7 mouse cellular contexts compared by ENCODE assay signal in genomic region chr2:92059481-92060220, GRCm38 (mm10). TPM values are rescaled to one million over a fixed set of nuclear protein-coding genes. Genes with fewer than 3 reads are reported as not detected.
DNase-seq lines count a peak whose midpoint lies in the region; ATAC-seq and TF ChIP-seq lines count a peak whose summit lies in the region.

No protein-coding gene starts in this region.

- H3K36me3 ChIP-seq in intestine, embryonic 14.5 days (ENCODE audit: control insufficient read depth, insufficient read depth, low read length), result no peaks in the 10 kb centered on the region

- intact Hi-C loops in left cerebral cortex, postnatal 25 days (cut with DNase I), result loop anchor here (1.0 to 5.0 kb wide), 4 partner anchors 117 to 373 kb away; partner anchors contain the start of gene Cry2

- H3K4me2 ChIP-seq in intestine, embryonic 14.5 days (ENCODE audit: low read length), result peak overlapping the region; percentile 98

- no peak for TF ChIP-seq CTCF in cortical plate, adult 2 months (IDR thresholded peaks at IDR 0.05; ENCODE audit: extremely low read depth, insufficient read depth, low read length)

- peak overlapping the region; percentile 34 for H3K9ac ChIP-seq in intestine, embryonic 14.5 days (ENCODE audit: low read length)

- no peaks in the 10 kb centered on the region for H3K9me3 ChIP-seq in intestine, embryonic 14.5 days (ENCODE audit: control insufficient read depth, low read length)

- WGBS in intestine, embryonic 14.5 days, result under 1% methylated on average over 63 of the region's 63 CpGs

- peak; percentile 54 for ATAC-seq in intestine, embryonic 14.5 days (replicated peaks; ENCODE audit: low FRiP score, low TSS enrichment, low read depth)
- ATAC-seq in megakaryocyte-erythroid progenitor cell, adult 5-6 weeks (replicated peaks; ENCODE audit: low FRiP score, low TSS enrichment, poor library complexity, severe bottlenecking), result peak; percentile 17; the same call in 1 of the 2 replicates

- H3K4me1 ChIP-seq in cortical plate, adult 2 months (ENCODE audit: control insufficient read depth, insufficient read depth, low read length), result 0 out of 2 replicates have a peak, but pooled peaks cover 2% of the 10 kb centered on the region
- peaks cover 12% of the 10 kb centered on the region for H3K4me1 ChIP-seq in intestine, embryonic 14.5 days (replicated peaks; ENCODE audit: control insufficient read depth, insufficient read depth, low read length)

- H3K4me3 ChIP-seq in cortical plate, adult 2 months (ENCODE audit: insufficient read depth, low read length), result peak overlapping the region; percentile 51
- peak overlapping the region; percentile 55 for H3K4me3 ChIP-seq in intestine, embryonic 14.5 days (ENCODE audit: low read depth, low read length)

- peak overlapping the region; percentile 86 for H3K27ac ChIP-seq in cortical plate, adult 2 months (ENCODE audit: insufficient read depth, low read length)
- no peak overlapping the region for H3K27ac ChIP-seq in intestine, embryonic 14.5 days (ENCODE audit: low read depth)

- peaks cover 33% of the 10 kb centered on the region for H3K27me3 ChIP-seq in intestine, embryonic 14.5 days (replicated peaks; ENCODE audit: control insufficient read depth, insufficient read depth, low read length)

- peak; percentile 93 for TF ChIP-seq POLR2A in cortical plate, adult 2 months (IDR thresholded peaks at IDR 0.05; ENCODE audit: extremely low read depth, insufficient read depth, low read length)

- DNase-seq in T-cell, adult 2 months (ENCODE audit: low spot score), result peak; percentile 61
- peak; percentile 64 for DNase-seq in gastrocnemius, postnatal 25 days
- DNase-seq in intestine, embryonic 14.5 days (ENCODE audit: low spot score), result peak; percentile 79
- DNase-seq in left cerebral cortex, postnatal 25 days (ENCODE audit: low spot score in 2 of 2), result peak; percentile 73 to 84
- DNase-seq in right cerebral cortex, postnatal 36 days (ENCODE audit: low spot score in 2 of 2), result peak; percentile 53 to 67

RNA-seq across cellular contexts. Expression of gene Phf21a, which starts 33.3 kb away (rescaled TPM):
- 47.1 and 48.4 TPM in 2 replicates for polyA plus RNA-seq in cortical plate, adult 2 months (2012; rRNA removed)
- 10 to 100 TPM; 20.2 to 21.1 TPM for total RNA-seq in gastrocnemius, postnatal 25 days (2021)
- polyA plus RNA-seq in intestine, embryonic 14.5 days (2014; fragmentation: Nextera tagmentation; extraction: Ambion mirVana), result 27.5 and 28.5 TPM in 2 replicates
- 100 to 1,000 TPM in 1 of 2 experiments, 10 to 100 TPM in 1; 98.0 to 109 TPM for total RNA-seq in left cerebral cortex, postnatal 25 days (2021)
- 26.9 and 29.8 TPM in 2 replicates for total RNA-seq in megakaryocyte-erythroid progenitor cell, adult 5-6 weeks (2014; fragmentation: Nextera tagmentation)
- total RNA-seq in megakaryocyte-erythroid progenitor cell, adult 5-6 weeks (2017), result 6.2 and 18.5 TPM in 2 replicates

RNA-seq across cellular contexts. Expression of gene Creb3l1, which starts 35.3 kb away (rescaled TPM):
- 0.74 and 0.98 TPM in 2 replicates for polyA plus RNA-seq in cortical plate, adult 2 months (2012; rRNA removed)
- total RNA-seq in gastrocnemius, postnatal 25 days (2021), result 10 to 100 TPM in 1 of 2 experiments, 1 to 10 TPM in 1; 8.0 to 10.3 TPM
- 21.2 and 24.1 TPM in 2 replicates for polyA plus RNA-seq in intestine, embryonic 14.5 days (2014; fragmentation: Nextera tagmentation; extraction: Ambion mirVana)
- total RNA-seq in left cerebral cortex, postnatal 25 days (2021), result 1 to 10 TPM; 2.9 to 3.2 TPM
- 0.33 TPM in 1 of 2 replicates, not detected in the other for total RNA-seq in megakaryocyte-erythroid progenitor cell, adult 5-6 weeks (2014; fragmentation: Nextera tagmentation)
- 0.38 TPM in 1 of 2 replicates, not detected in the other for total RNA-seq in megakaryocyte-erythroid progenitor cell, adult 5-6 weeks (2017)
